Mouse (Mus musculus): ENCODE data around the gene Shld1. TPM values are rescaled to one million over a fixed set of nuclear protein-coding genes. Genes with fewer than 3 reads are reported as not detected.

The Shld1 gene
- polyA plus RNA-seq, 1 experiment from 2014 or later: 17.7 TPM

GRCm38 (mm10) chr2:132669091-132669490 is 17.6 kb upstream of the Shld1 start:
- Histone ChIP-seq H3K4me1 (replicated peaks; ENCODE audit: insufficient read depth, low read length) (no peaks in the 10 kb centered on the region), H3K4me2 (ENCODE audit: low read length) (no peak overlapping the region), H3K36me3 (ENCODE audit: insufficient read depth, low read length) (no peaks in the 10 kb centered on the region), H3K27ac (no peak overlapping the region), H3K9ac (ENCODE audit: low read depth, low read length) (no peak overlapping the region), H3K9me3 (replicated peaks; ENCODE audit: low read length) (no peaks in the 10 kb centered on the region), H3K4me3 (replicated peaks; ENCODE audit: low read depth, low read length) (no peak overlapping the region), H3K27me3 (ENCODE audit: insufficient read depth, low read length) (no peaks in the 10 kb centered on the region)
- WGBS: 77% methylated on average over 6 of the region's 6 CpGs
- no peak for TF ChIP-seq CTCF (IDR thresholded peaks at IDR 0.05; ENCODE audit: low read depth)
- no peak for DNase-seq (ENCODE audit: low spot score)
- no peak for ATAC-seq (replicated peaks; ENCODE audit: low FRiP score, low read depth)

GRCm38 (mm10) chr2:132670290-132670689 is 16.4 kb upstream of the Shld1 start:
- Histone ChIP-seq H3K9ac (ENCODE audit: low read depth, low read length) (no peak overlapping the region), H3K27me3 (ENCODE audit: insufficient read depth, low read length) (no peaks in the 10 kb centered on the region), H3K4me1 (replicated peaks; ENCODE audit: insufficient read depth, low read length) (no peaks in the 10 kb centered on the region), H3K9me3 (replicated peaks; ENCODE audit: low read length) (no peaks in the 10 kb centered on the region), H3K4me3 (replicated peaks; ENCODE audit: low read depth, low read length) (no peak overlapping the region), H3K36me3 (ENCODE audit: insufficient read depth, low read length) (no peaks in the 10 kb centered on the region), H3K27ac (no peak overlapping the region), H3K4me2 (ENCODE audit: low read length) (no peak overlapping the region)
- 82% methylated on average over 4 of the region's 4 CpGs for WGBS
- no peak for TF ChIP-seq CTCF (IDR thresholded peaks at IDR 0.05; ENCODE audit: low read depth)
- ATAC-seq (replicated peaks; ENCODE audit: low FRiP score, low read depth) (no peak), DNase-seq (ENCODE audit: low spot score) (no peak)

DNA sequence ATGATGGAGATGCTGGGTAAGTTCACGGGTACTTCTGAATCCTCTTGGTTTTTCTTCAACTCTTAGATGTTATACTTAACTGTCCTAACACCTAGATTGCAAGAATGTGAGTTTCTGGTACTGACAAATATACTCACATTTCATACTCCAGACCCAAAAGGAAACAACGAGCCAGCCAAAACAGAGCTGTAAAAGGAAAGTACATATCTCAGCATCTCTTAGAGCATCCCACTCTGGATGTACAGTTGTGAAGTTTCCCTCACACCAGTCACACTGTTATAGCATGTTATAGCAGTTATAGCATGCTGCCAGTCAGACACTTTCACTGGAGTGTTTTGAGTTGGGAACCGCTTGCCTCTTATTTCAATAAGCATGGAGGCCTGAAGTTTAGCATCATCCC is 14.6 kb upstream of the Shld1 start:
- no peak for ATAC-seq (replicated peaks; ENCODE audit: low FRiP score, low read depth)
- H3K4me1 ChIP-seq (replicated peaks; ENCODE audit: insufficient read depth, low read length): no peaks in the 10 kb centered on the region
- no peak overlapping the region for H3K4me2 ChIP-seq (ENCODE audit: low read length)
- H3K9ac ChIP-seq (ENCODE audit: low read depth, low read length): no peak overlapping the region
- no peak for TF ChIP-seq CTCF (IDR thresholded peaks at IDR 0.05; ENCODE audit: low read depth)
- WGBS: 94% methylated on average over 3 of the region's 3 CpGs
- H3K27ac ChIP-seq: no peak overlapping the region
- no peak overlapping the region for H3K4me3 ChIP-seq (replicated peaks; ENCODE audit: low read depth, low read length)
- H3K27me3 ChIP-seq (ENCODE audit: insufficient read depth, low read length): no peaks in the 10 kb centered on the region
- DNase-seq (ENCODE audit: low spot score): no peak
- H3K9me3 ChIP-seq (replicated peaks; ENCODE audit: low read length): no peaks in the 10 kb centered on the region
- no peaks in the 10 kb centered on the region for H3K36me3 ChIP-seq (ENCODE audit: insufficient read depth, low read length)

- no peaks in the 10 kb centered on the region for H3K36me3 ChIP-seq (ENCODE audit: insufficient read depth, low read length)
- DNase-seq (ENCODE audit: low spot score) (no peak), ATAC-seq (replicated peaks; ENCODE audit: low FRiP score, low read depth) (no peak)
- no peaks in the 10 kb centered on the region for H3K4me1 ChIP-seq (replicated peaks; ENCODE audit: insufficient read depth, low read length)
- no peak overlapping the region for H3K4me2 ChIP-seq (ENCODE audit: low read length)
- TF ChIP-seq CTCF (IDR thresholded peaks at IDR 0.05; ENCODE audit: low read depth): no peak
- no peak overlapping the region for H3K4me3 ChIP-seq (replicated peaks; ENCODE audit: low read depth, low read length)
- H3K27ac ChIP-seq: no peak overlapping the region
- no peaks in the 10 kb centered on the region for H3K9me3 ChIP-seq (replicated peaks; ENCODE audit: low read length)
- no peak overlapping the region for H3K9ac ChIP-seq (ENCODE audit: low read depth, low read length)
- WGBS: 35% methylated on average over 4 of the region's 4 CpGs
- no peaks in the 10 kb centered on the region for H3K27me3 ChIP-seq (ENCODE audit: insufficient read depth, low read length)
Observed at GRCm38 (mm10) chr2:132676111-132676510, 10.6 kb upstream of the Shld1 start.

DNA sequence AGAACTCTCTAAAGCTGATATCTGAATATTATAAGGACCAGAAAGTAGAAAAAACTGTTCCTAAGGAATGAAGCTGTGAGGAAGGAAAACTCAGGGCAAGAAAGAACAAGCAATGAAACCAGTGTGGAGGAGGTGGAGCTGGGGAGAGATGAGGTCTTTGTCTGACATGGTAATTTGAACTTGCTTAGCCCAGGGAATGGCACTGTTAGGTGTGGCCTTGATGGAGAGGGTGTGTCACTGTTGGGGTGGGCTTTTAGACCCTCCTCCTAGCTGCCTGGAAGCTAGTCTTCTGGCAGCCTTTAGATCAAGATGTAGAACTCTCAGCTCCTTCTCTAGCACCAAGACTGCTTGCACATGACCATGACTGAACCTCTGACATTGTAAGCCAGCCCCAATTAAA is 1.7 kb upstream of the Shld1 start:
- Histone ChIP-seq H3K4me3 (replicated peaks; ENCODE audit: low read depth, low read length) (no peak overlapping the region), H3K9me3 (replicated peaks; ENCODE audit: low read length) (no peaks in the 10 kb centered on the region), H3K9ac (ENCODE audit: low read depth, low read length) (no peak overlapping the region), H3K27me3 (ENCODE audit: insufficient read depth, low read length) (no peaks in the 10 kb centered on the region), H3K4me2 (ENCODE audit: low read length) (no peak overlapping the region), H3K36me3 (ENCODE audit: insufficient read depth, low read length) (no peaks in the 10 kb centered on the region), H3K4me1 (replicated peaks; ENCODE audit: insufficient read depth, low read length) (no peaks in the 10 kb centered on the region), H3K27ac (no peak overlapping the region)
- ATAC-seq (replicated peaks; ENCODE audit: low FRiP score, low read depth) (no peak), DNase-seq (ENCODE audit: low spot score) (no peak)
- no peak for TF ChIP-seq CTCF (IDR thresholded peaks at IDR 0.05; ENCODE audit: low read depth)

GRCm38 (mm10) chr2:132688611-132689021 is 1.9 kb downstream of the Shld1 start:
- H3K4me2 ChIP-seq (ENCODE audit: low read length): no peak overlapping the region
- H3K36me3 ChIP-seq (ENCODE audit: insufficient read depth, low read length): no peaks in the 10 kb centered on the region
- no peaks in the 10 kb centered on the region for H3K9me3 ChIP-seq (replicated peaks; ENCODE audit: low read length)
- H3K4me3 ChIP-seq (replicated peaks; ENCODE audit: low read depth, low read length): no peak overlapping the region
- no peak for ATAC-seq (replicated peaks; ENCODE audit: low FRiP score, low read depth)
- no peak for TF ChIP-seq CTCF (IDR thresholded peaks at IDR 0.05; ENCODE audit: low read depth)
- no peaks in the 10 kb centered on the region for H3K27me3 ChIP-seq (ENCODE audit: insufficient read depth, low read length)
- no peak overlapping the region for H3K27ac ChIP-seq
- H3K9ac ChIP-seq (ENCODE audit: low read depth, low read length): no peak overlapping the region
- no peaks in the 10 kb centered on the region for H3K4me1 ChIP-seq (replicated peaks; ENCODE audit: insufficient read depth, low read length)
- no peak for DNase-seq (ENCODE audit: low spot score)
- WGBS: 90% methylated on average over 7 of the region's 7 CpGs

- DNase-seq (ENCODE audit: low spot score): no peak
- no peaks in the 10 kb centered on the region for H3K36me3 ChIP-seq (ENCODE audit: insufficient read depth, low read length)
- ATAC-seq (replicated peaks; ENCODE audit: low FRiP score, low read depth): no peak
Observed at GRCm38 (mm10) chr2:132689188-132689568, 2.4 kb downstream of the Shld1 start.

More at GRCm38 (mm10) chr2:132689188-132689568, 2.4 kb downstream of the Shld1 start:
- no peaks in the 10 kb centered on the region for H3K9me3 ChIP-seq (replicated peaks; ENCODE audit: low read length)
- H3K4me3 ChIP-seq (replicated peaks; ENCODE audit: low read depth, low read length): no peak overlapping the region
- no peak overlapping the region for H3K27ac ChIP-seq
- no peak for TF ChIP-seq CTCF (IDR thresholded peaks at IDR 0.05; ENCODE audit: low read depth)
- H3K4me1 ChIP-seq (replicated peaks; ENCODE audit: insufficient read depth, low read length): no peaks in the 10 kb centered on the region
- WGBS: 71% methylated on average over 4 of the region's 4 CpGs
- no peak overlapping the region for H3K4me2 ChIP-seq (ENCODE audit: low read length)
- no peak overlapping the region for H3K9ac ChIP-seq (ENCODE audit: low read depth, low read length)
- H3K27me3 ChIP-seq (ENCODE audit: insufficient read depth, low read length): no peaks in the 10 kb centered on the region
